In the genomic region with DNA sequence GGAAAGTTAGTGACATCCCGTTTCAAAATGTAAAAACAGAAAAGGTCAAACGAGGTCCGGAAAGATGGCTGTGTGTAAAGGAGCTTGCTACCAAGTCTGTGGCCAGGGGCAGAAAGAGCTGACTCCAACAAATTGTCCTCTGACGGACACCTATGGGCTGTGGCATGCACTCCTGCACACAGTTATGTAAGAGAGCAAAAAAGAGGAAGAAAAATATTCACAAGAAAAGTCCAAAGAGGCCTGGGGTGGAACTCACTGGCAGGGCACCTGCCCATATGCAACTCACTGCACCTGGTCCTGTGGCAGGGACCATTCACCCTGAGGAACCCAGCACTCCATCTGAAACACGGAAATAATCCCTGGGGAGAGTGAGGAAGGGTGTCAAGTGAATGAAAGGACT, we compare ENCODE assay signal across 1 mouse cellular context.
TF ChIP-seq lines count a peak whose summit lies in the region.

No protein-coding gene starts in this region.

TF ChIP-seq in CH12.LX, 34 proteins besides CTCF, POLR2A, EP300 and RAD21:
- TF ChIP-seq BHLHE40 (IDR thresholded peaks at IDR 0.05; ENCODE audit: low read depth, low read length) (0 out of 2 replicates have a peak, but pooled peaks have one; percentile 16), TCF12 (IDR thresholded peaks at IDR 0.05; ENCODE audit: low read depth, low read length) (no peak)
TF ChIP-seq in CH12.LX: peak in this region for 1.
